Mouse (Mus musculus): ENCODE measurements around the gene Igsf9b. TPM values are rescaled to one million over a fixed set of nuclear protein-coding genes. Genes with fewer than 3 reads are reported as not detected.

Igsf9b gene
- polyA plus RNA-seq, 1 experiment from 2014 or later: 0.26 TPM

DNA sequence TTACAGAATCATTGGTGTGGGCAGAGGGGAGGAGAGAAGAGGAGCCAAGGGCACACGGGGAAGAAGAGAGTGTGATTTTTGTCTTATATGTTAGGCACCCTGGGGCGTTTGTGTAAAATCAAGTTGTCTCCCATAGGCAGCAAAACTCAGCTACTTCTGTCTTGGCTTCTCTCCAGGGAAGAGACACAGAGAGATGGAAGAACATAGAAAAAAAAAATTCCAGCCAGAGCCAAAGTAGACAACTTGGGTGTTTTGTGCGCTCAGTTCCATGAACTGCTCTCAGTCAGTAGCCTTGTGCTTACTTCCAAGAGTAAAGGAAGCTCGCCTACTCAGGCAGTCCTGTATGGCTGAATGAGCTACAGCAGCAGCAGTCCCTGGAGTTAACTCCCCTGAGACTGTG lies 31.4 kb downstream of the Igsf9b start:
- DNase-seq (ENCODE audit: low spot score): no peak

DNA sequence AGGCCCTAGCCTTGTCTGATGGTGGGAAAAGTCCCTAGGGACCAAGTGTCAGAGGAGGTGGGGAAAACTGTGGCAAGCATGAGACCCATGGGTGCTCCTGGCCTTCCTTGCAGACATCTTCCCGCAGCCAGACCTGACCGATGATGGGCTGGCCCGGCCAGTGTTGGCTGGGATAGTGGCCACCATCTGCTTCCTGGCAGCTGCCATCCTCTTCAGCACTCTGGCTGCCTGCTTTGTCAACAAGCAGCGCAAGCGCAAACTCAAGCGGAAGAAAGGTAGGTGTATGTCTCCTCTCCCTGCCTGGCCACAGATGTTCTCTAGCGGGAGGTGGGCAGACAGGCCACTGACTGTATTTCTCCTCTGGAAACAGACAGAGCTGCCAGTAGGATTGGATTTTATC lies 32.5 kb downstream of the Igsf9b start:
- no peak for DNase-seq (ENCODE audit: low spot score)

DNA sequence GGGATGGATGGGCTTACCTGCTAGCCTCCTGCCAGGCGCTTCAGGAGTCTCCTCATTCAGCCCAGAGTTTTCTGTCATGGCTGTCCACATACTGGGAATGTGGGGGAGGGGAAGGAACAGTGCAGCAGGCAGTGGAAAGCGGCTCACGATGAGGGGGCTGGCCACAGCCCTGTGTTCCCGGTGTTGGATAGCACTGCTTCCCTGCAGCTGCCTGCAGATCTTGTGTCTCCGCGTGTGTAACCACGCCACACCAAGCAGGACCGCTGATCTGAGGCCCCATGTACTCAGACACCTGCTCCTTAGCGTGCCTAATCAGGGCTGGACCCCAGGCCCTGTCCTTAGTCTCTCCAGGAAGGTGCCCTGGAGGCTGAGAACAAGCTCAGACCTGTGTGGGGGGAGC lies 35.9 kb downstream of the Igsf9b start:
- no peak for DNase-seq (ENCODE audit: low spot score)

DNA sequence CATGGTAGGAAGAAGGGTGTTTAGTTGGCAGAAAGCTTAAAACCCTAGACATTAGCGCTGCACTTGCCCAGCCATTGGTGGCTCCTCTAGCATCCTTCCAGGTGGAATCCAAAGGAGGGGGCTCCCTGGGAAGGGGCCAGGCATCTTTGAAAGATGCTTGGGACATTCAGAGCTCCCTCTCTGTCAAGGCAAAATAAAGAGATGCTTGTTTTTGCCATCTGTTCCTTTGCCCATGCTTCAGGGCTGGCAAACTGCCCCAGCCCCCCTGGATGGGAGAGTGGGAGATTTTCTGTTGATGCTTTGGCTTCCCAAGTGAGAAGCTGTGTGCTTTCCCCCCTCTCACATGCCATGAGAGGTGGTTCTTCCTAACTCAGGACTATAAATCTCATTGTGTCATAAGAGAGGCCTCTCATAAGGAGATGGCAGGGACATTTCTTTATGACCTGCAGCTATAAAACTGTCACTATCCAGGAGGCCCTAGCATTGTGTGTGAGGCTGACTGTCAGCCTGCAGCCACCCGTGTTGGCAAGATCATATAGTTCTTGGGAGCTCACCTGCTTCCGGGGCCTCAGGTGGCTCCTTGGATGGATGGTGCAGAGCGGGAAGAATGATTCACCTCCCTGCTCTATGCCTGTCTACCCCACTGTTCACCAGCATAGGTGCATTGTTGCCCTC lies 38.1 kb downstream of the Igsf9b start:
- DNase-seq (ENCODE audit: low spot score): no peak

DNA sequence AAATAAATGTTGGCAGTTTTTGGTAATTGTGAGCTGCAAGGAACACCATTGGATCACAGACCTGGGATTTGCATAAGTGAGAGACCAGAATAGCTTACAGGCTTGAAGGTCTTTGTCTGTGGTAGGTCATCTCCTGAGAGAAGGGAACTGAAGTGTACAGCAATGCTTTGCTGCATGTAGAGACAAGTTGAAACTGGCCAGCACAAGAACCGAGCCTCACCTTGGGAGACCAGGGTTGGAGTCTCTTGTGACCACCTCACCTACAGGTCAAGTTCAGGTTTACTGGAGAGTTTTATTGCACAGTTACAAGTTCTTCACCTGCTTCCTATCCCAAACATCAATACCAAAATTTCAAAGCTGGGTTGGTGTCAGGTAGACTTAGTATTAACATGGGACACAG lies 40.2 kb downstream of the Igsf9b start:
- no peak for DNase-seq (ENCODE audit: low spot score)

DNA sequence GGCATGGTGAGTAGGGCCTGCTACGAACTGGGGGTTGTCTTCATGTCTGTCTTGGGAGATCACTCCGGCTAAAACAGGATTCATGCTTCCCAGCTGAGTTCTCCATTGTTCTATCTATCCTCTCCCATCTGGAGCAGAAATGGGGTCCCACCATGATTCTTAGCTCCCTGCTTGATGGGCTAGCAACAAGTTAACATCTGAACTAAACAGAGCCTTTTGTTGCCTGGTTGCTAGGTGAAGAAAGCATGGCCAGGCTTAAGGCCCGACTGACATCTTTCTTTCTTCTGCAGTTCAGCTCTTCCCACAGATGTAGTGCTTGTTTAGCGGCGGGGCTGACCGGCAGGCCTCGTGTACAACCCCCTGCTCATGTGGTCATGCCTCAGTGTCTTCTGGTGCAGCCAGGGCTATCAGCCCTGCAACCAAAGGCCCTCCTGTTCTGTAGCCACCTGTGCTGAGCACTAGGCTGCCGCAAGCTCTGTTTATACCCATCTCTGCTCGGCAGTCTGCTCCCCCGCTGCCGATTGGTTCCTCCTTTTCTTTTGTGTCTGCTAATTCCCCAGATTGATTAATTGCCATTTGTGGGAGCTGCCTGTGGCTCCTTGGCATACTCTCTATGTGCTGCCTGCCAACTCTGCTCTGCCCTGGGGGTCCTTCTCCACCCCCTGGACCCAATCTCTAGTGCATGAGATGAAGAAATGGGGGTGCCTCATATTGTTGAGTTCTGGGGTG lies 47.7 kb downstream of the Igsf9b start:
- DNase-seq (ENCODE audit: low spot score): no peak

DNA sequence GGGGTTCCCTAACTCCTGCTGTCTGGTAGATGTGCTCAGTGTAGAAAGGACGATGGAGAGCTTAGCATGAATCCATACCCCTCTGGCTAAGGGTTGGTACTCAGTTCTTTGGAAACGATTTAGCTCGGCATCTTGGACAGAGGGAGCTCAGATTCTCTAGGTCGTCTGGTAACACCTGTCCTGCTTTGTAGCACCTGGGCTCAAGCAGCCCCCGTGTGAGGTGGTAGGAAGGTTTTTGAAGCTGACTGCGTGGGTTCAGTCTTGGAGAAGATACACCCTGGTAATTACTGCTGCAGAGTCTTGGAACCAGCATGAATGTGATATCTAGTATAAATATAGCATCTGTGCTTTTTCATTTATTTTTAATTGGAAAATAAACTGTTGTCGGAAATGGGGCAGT lies 54.1 kb downstream of the Igsf9b start:
- no peak for DNase-seq (ENCODE audit: low spot score)

DNA sequence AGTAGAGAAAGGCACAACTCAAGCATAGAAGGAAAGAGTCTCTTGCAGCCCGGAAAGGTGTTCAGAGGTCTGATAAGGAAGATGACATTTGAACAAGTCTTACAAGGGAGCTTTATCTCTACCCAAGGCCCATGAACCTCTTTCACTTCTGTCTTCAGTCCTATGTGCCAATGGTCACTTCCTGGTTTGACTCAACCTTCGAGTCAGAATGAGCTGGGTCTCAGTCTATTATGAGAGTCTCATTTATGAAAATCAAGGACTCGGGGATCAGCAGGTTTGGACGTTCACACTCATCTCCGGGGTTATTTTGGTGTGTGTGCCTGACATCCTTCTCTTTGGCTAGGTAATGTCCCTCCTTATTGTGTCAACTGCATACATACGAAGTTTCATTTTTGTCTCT lies 58.9 kb downstream of the Igsf9b start:
- no peak for DNase-seq (ENCODE audit: low spot score)

DNA sequence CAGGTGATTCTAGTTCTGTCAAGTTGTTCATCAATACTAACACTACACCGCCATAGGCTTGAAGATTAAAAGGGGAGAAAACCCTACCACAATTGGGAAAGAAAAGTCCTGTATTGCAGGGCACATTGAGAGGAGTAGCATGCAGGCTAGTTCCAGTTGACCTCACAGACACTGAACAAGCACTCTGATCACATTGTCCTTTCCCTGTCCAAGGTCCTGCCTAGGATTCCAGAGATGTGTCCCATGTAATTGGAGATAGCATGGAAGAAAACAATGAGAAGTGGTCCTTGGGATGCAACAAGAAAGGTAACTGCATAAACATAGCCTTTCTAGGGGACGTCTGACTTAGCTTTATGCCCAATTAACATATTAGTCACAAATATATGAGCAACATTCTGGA lies 68.2 kb downstream of the Igsf9b start:
- no peak for DNase-seq (ENCODE audit: low spot score)

DNA sequence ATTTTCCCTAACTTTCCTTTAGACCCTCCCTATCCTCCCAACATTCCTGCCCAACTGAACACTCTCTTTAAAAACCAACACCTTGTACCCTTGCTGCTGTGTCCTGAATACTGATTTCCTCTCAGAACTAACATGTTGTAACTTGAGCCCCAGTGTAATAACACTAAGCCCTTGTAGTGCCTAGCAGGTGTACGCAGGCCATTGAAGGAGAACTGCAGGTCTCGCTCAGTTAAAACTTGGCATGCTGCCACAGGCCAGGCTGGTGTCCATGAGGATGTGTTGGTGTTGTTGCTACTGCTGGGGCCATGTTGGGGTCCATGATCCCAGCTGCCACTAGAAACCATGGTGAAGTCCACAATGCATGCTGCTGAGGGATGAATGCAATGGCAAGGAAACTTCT lies 70.1 kb downstream of the Igsf9b start:
- DNase-seq (ENCODE audit: low spot score): no peak

DNA sequence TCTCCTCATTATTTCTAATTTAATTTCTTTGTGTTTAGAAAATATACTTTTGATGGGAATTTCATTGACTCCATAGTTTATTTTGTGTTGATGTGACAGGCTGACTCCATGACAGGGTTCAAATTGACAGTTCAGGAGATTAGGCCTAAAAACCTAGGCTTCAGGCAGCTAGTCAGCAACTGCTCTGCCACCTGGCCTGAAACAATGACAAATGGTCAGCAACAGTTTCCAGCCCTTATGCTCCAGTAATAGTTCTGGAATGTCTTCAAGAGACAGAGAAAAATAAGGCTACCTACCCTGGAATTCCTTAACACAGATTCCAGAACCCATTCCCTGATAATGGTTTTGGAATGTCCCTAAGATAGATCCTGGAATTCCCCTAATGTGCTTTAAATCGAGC lies 76.7 kb downstream of the Igsf9b start:
- DNase-seq (ENCODE audit: low spot score): no peak

DNA sequence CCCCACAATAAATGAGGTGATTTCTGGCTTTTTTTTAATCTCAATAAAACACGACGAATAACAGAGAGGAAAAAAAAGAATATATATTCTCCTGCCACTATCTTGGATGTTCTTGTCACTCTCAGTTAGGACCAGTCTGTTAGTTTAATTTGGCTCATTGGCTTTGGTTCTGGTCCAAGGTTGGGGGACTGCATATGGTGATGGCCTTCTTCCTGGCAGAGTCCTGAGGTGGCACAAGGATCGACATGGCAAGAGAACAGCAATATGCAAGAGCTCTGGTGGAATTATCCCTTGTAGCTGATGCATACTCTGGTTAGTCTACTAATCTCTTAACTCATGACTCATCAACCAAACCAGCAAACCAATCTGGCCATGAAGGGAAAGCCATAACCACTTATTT lies 87.9 kb downstream of the Igsf9b start:
- DNase-seq (ENCODE audit: low spot score): no peak

DNA sequence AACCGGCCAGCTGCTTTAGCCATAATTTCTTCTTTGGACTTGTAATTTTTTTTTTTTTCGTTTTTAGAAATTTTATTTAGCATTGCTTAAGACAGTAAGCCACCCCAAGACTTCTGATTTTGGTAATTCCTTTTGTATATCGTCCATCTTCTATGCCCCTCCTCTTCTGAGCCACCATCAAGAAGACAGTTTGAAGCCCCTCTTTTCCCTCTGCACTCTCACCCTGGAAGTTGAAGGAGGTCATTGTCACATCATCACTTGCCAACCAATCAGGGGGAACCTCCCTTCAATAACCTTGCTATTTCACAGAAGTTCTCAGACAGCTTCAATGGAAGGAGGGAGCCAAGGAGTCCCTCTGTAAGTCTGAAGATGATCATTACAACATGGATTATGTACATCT lies 97.5 kb downstream of the Igsf9b start, which contains the start of gene Spata19:
Gene Spata19, plus strand, starts transcription at position 301 of the 400 bp plus-strand sequence.
- DNase-seq (ENCODE audit: low spot score): no peak

DNA sequence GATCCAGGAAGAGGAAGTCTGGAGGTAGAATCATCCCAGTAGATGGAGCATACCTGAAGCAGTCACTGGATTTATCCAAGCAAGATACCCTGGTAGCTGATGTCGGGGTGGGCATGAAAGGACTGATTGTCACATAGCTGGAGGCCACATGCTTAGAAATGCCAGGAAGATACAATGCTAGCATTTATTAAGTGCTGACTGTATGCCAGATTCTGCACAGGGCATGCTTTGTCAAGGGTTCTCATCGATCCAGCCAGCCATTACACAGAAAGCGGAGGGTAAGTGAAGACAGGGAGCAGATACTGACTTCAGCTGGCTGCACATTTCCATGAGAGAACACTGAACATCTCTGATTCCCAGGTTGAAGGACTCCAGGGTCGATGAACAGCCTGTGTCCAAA lies 102.2 kb downstream of the Igsf9b start:
- DNase-seq (ENCODE audit: low spot score): no peak

Other genes with a start within 250 kb of the Igsf9b start
- 3.4 and 4.5 TPM in 2 replicates for gene Jam3, start 143.8 kb upstream of the Igsf9b start, polyA plus RNA-seq (2015; fragmentation: Nextera tagmentation; extraction: Ambion mirVana)
- 0.79 and 0.86 TPM in 2 replicates for gene Spata19, start 97.6 kb downstream of the Igsf9b start, polyA plus RNA-seq (2015; fragmentation: Nextera tagmentation; extraction: Ambion mirVana)

Measured in thymus, postnatal 0 days (tissue).